Mouse (Mus musculus): ENCODE data around the gene Tmem43. TPM values are rescaled to one million over a fixed set of nuclear protein-coding genes. Genes with fewer than 3 reads are reported as not detected.

The Tmem43 gene
- 40.7 and 42.0 TPM in 2 replicates for polyA plus RNA-seq (2015; fragmentation: Nextera tagmentation; extraction: Ambion mirVana)

DNA sequence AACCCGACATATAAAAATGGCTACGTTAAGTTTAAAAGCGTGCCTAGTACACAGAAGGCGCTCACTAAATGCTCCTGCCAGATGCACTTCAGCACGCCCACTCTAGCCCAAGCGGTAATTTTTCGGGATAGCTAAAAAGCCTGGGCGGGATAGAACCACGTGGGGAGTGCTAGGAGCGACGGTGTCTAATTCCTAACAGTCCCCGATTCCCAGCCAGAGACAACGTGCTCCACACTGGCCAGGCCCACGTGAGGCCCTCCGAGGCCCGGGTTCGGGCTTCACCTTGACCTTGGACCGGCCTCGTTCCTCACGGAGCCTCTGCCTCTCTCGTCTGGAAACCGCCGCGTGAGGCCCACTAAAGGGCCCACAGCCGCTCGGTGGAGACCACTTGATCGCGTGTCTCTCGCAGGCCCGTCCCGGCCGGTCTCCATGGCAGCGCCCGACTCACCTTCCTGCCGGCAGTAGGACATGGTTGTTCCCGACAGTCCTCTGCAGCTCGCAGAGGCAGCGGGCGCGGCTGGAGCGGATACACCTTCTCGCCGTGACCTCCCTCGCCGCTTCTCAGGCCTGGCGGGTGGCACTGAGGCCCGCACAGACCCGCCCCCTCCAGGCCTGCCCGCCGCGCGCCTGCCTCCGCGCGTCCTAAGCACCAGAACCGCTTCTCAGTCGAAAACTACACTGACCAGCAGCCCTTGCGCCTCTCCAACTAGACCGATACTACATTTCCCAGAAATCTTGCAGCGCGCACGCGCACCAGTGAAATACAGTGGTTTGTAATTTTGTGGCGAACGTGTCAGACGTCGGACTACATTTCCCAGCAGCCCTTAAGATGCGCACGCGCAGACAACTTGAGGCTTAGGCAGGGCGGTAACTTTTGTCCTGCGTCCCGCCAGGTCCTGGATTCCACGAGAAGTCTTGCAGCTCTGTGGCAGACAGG, at the start of gene Tmem43, which contains the start of gene Chchd4:
TSS of gene Tmem43 (plus strand) at position 836 of the 937 bp plus-strand sequence.
TSS of gene Chchd4 (minus strand) at position 679 of the 937 bp plus-strand sequence.

DNA sequence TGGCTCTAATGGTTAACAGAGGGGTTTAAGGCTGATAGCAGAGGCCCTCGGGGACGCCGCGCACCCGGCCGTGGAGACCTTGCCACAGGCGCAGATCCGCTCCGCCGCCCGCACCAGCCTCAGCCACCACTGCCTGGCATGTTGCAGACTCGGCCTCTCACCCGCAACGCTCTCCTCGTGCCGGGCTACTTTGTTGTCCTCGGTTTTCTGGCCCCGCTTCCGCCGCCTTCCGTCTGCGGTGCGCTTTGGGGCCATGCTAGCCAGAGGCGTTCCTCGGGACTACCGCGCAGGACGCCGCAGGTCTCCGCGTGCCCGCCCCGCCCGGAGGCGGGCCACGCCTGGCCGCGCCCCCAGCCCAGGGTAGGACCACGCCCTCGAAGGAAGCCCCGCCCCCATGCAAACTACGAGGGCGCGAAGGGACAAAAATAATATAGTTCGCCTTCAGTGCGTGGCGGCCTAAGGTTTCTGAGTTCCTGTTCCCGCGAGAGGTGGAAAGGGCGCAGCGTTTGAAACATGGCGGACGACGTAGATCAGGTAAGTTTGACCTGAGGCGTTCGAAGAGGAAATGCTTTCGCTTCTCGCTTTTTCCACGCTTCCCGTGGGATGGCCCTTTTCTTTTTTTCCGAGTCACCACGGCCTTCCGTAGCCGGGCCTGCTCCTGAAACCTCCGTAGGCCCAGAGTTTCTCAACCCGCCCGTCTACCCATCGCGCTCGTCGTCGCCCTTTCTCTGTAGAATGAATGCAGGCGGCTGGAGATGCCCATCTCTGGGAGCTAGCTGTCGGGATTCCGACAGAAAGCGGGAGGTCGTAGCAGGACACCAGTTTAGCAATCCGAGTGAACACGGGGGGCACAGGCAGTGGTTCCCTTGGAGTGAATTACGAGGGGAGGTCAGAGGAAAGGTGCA, 42.3 kb downstream of the Tmem43 start, which contains the start of the genes Xpc and Lsm3:
TSS of gene Xpc (minus strand) at position 344 of the 905 bp plus-strand sequence.
TSS of gene Lsm3 (plus strand) at position 384 of the 905 bp plus-strand sequence.

Other genes with a start within 250 kb of the Tmem43 start
- 9.8 and 11.4 TPM in 2 replicates for gene Wnt7a, start 62.3 kb upstream of the Tmem43 start, polyA plus RNA-seq (2015; fragmentation: Nextera tagmentation; extraction: Ambion mirVana)
- gene Chchd4, start 157 bp upstream of the Tmem43 start, polyA plus RNA-seq (2015; fragmentation: Nextera tagmentation; extraction: Ambion mirVana), result 36.2 and 39.1 TPM in 2 replicates
- 10.2 and 12.7 TPM in 2 replicates for gene Xpc, start 42.2 kb downstream of the Tmem43 start, polyA plus RNA-seq (2015; fragmentation: Nextera tagmentation; extraction: Ambion mirVana)
- gene Lsm3, start 42.2 kb downstream of the Tmem43 start, polyA plus RNA-seq (2015; fragmentation: Nextera tagmentation; extraction: Ambion mirVana), result 157 and 158 TPM in 2 replicates
- 111 and 116 TPM in 2 replicates for gene Slc6a6, start 210.3 kb downstream of the Tmem43 start, polyA plus RNA-seq (2015; fragmentation: Nextera tagmentation; extraction: Ambion mirVana)